Mouse (Mus musculus) forebrain, embryonic 15.5 days (tissue): ENCODE measurements at regions not wholly inside any gene's neighbourhood (a gene's known extent, or its start where the extent isn't known, plus 50 kb on each side); places are given as distances from the start of the nearest gene placed in this dataset.

Source experiments
- ATAC-seq: fragments of 200-750 bp; cut with Nextera tagmentation; replicated peaks from 2 replicates; pipeline ENCODE4 v1.8.0; 2017; ENCODE audit warnings: mild to moderate bottlenecking, moderate TSS enrichment, moderate library complexity
- H3K27ac ChIP-seq: fragments of 300-500 bp; sonication (generic); replicated peaks from 2 replicates; pipeline ENCODE4 v1.5.1; 2015; ENCODE audit warnings: mild to moderate bottlenecking, inconsistent platforms
- H3K27me3 ChIP-seq: fragments of 300-500 bp; sonication (generic); 2 replicates; pipeline ENCODE4 v1.6.1; 2015; ENCODE audit warnings: inconsistent platforms
- H3K36me3 ChIP-seq: fragments of 300-500 bp; sonication (generic); 2 replicates; pipeline ENCODE4 v1.6.1; 2015; ENCODE audit warnings: mild to moderate bottlenecking, inconsistent platforms
- H3K4me1 ChIP-seq: fragments of 300-500 bp; sonication (generic); 2 replicates; pipeline ENCODE4 v1.6.1; 2015; ENCODE audit warnings: inconsistent platforms
- H3K4me2 ChIP-seq: fragments of 300-500 bp; sonication (generic); replicated peaks from 2 replicates; pipeline ENCODE4 v1.6.1; 2015; ENCODE audit warnings: mild to moderate bottlenecking, inconsistent platforms
- H3K4me3 ChIP-seq: fragments of 300-500 bp; sonication (generic); 2 replicates; pipeline ENCODE4 v1.5.1; 2015; ENCODE audit warnings: mild to moderate bottlenecking, inconsistent platforms
- H3K9ac ChIP-seq: fragments of 300-500 bp; sonication (generic); replicated peaks from 2 replicates; pipeline ENCODE4 v1.6.1; 2015; ENCODE audit warnings: mild to moderate bottlenecking, inconsistent platforms
- H3K9me3 ChIP-seq: fragments of 300-500 bp; sonication (generic); 2 replicates; pipeline ENCODE4 v1.6.1; 2016; ENCODE audit warnings: inconsistent platforms
- WGBS: fragments of 180-500 bp; shearing (Covaris S2); methylation state at CpG from one replicate; pipeline ENCODE4 v1.1.7; 2015; ENCODE audit warnings: mixed read lengths; 5-methylcytosine and 5-hydroxymethylcytosine counted together

- H3K27ac ChIP-seq: no peak overlapping the region
- no peak overlapping the region for H3K4me2 ChIP-seq
- no peaks in the 10 kb centered on the region for H3K9me3 ChIP-seq
- no peak overlapping the region for H3K4me3 ChIP-seq
- no peak for ATAC-seq
- H3K36me3 ChIP-seq: no peaks in the 10 kb centered on the region
- no peaks in the 10 kb centered on the region for H3K27me3 ChIP-seq
- H3K4me1 ChIP-seq: no peaks in the 10 kb centered on the region
- no peak overlapping the region for H3K9ac ChIP-seq
- WGBS: 69% methylated on average over 3 of the region's 3 CpGs
Observed at GRCm38 (mm10) chr13:71365261-71365660, 523.6 kb upstream of the Adamts16 start.

DNA sequence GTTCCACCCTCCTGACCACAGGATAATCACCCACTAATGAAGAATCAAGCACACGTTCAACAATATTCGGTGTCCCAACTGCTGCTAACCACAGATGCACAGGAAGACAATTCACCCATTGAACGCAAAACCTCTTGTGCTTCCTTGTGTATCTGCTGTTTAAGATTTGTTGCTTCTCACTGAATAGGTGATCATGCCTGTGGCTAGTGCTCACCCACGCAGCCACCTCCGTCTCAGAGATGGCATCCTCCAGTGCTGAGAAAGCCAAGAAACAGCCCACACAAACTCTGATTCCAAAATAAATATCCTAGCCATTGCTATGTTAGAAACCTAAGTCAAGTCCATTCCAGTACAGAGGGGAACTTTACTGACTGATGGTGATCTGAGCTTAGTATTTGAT, 520.7 kb upstream of the Adamts16 start:
- WGBS: 81% methylated on average over 5 of the region's 5 CpGs
- H3K4me3 ChIP-seq: no peak overlapping the region
- ATAC-seq: no peak
- H3K9ac ChIP-seq: no peak overlapping the region
- no peaks in the 10 kb centered on the region for H3K36me3 ChIP-seq
- H3K27ac ChIP-seq: no peak overlapping the region
- H3K9me3 ChIP-seq: no peaks in the 10 kb centered on the region
- no peaks in the 10 kb centered on the region for H3K4me1 ChIP-seq
- H3K4me2 ChIP-seq: no peak overlapping the region
- H3K27me3 ChIP-seq: no peaks in the 10 kb centered on the region

GRCm38 (mm10) chr13:71359112-71359511, 517.5 kb upstream of the Adamts16 start:
- no peak overlapping the region for H3K4me2 ChIP-seq
- H3K4me1 ChIP-seq: no peaks in the 10 kb centered on the region
- H3K27ac ChIP-seq: no peak overlapping the region
- peaks cover 7% of the 10 kb centered on the region for H3K27me3 ChIP-seq
- no peak for ATAC-seq
- 93% methylated on average over 11 of the region's 11 CpGs for WGBS
- no peak overlapping the region for H3K4me3 ChIP-seq
- no peaks in the 10 kb centered on the region for H3K9me3 ChIP-seq
- no peak overlapping the region for H3K9ac ChIP-seq
- H3K36me3 ChIP-seq: no peaks in the 10 kb centered on the region

- ATAC-seq: no peak
- Histone ChIP-seq H3K9me3 (no peaks in the 10 kb centered on the region), H3K4me2 (no peak overlapping the region), H3K36me3 (no peaks in the 10 kb centered on the region), H3K27me3 (peaks cover 22% of the 10 kb centered on the region), H3K9ac (no peak overlapping the region), H3K4me3 (no peak overlapping the region), H3K4me1 (0 out of 2 replicates have a peak, but pooled peaks cover 5% of the 10 kb centered on the region), H3K27ac (no peak overlapping the region)
- WGBS: 19% methylated on average over 7 of the region's 7 CpGs
Observed at GRCm38 (mm10) chr13:71350787-71351186, 509.2 kb upstream of the Adamts16 start.

- Histone ChIP-seq H3K9me3 (no peaks in the 10 kb centered on the region), H3K4me2 (no peak overlapping the region), H3K27me3 (0 out of 2 replicates have a peak, but pooled peaks cover 3% of the 10 kb centered on the region), H3K4me1 (no peaks in the 10 kb centered on the region), H3K9ac (no peak overlapping the region), H3K27ac (no peak overlapping the region), H3K4me3 (no peak overlapping the region), H3K36me3 (no peaks in the 10 kb centered on the region)
- no peak for ATAC-seq
- 84% methylated on average over 1 of the region's 1 CpGs for WGBS
Observed at GRCm38 (mm10) chr13:71342921-71343320, 501.3 kb upstream of the Adamts16 start.

DNA sequence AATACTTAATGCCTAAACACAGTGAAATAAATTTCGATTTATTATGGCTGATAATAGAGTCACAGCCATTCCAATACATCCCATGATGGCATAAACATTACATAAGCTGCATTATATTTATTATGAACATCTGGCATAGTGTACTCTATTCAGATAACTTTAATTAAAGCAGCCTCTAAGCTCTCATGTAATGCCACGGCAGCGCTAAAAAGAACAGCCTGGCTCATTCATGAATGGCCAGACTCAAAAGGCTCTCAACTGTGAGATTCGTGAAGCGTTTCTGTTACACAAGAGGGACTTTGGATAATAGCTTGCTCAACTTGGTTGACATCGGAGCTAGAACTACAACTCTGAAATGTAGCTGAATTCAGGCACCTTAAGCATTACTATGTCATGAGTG, 497.1 kb upstream of the Adamts16 start:
- no peaks in the 10 kb centered on the region for H3K4me1 ChIP-seq
- 9% methylated on average over 6 of the region's 6 CpGs for WGBS
- no peaks in the 10 kb centered on the region for H3K9me3 ChIP-seq
- no peak overlapping the region for H3K4me3 ChIP-seq
- ATAC-seq: 0 out of 2 replicates have a peak, but pooled peaks have one; percentile 26
- no peaks in the 10 kb centered on the region for H3K36me3 ChIP-seq
- no peak overlapping the region for H3K9ac ChIP-seq
- no peak overlapping the region for H3K27ac ChIP-seq
- H3K27me3 ChIP-seq: 0 out of 2 replicates have a peak, but pooled peaks cover 5% of the 10 kb centered on the region
- H3K4me2 ChIP-seq: no peak overlapping the region

GRCm38 (mm10) chr13:71334925-71335324, 493.3 kb upstream of the Adamts16 start:
- Histone ChIP-seq H3K4me1 (no peaks in the 10 kb centered on the region), H3K27me3 (peaks cover 5% of the 10 kb centered on the region; the same call in 1 of the 2 replicates), H3K4me3 (no peak overlapping the region), H3K36me3 (no peaks in the 10 kb centered on the region), H3K27ac (no peak overlapping the region), H3K9ac (no peak overlapping the region), H3K9me3 (no peaks in the 10 kb centered on the region), H3K4me2 (no peak overlapping the region)
- 87% methylated on average over 4 of the region's 4 CpGs for WGBS
- ATAC-seq: no peak

GRCm38 (mm10) chr13:71333146-71333545, 491.5 kb upstream of the Adamts16 start:
- Histone ChIP-seq H3K36me3 (no peaks in the 10 kb centered on the region), H3K4me2 (no peak overlapping the region), H3K27me3 (peaks cover 10% of the 10 kb centered on the region; the same call in 1 of the 2 replicates), H3K9me3 (no peaks in the 10 kb centered on the region), H3K27ac (no peak overlapping the region), H3K4me3 (no peak overlapping the region), H3K9ac (no peak overlapping the region), H3K4me1 (no peaks in the 10 kb centered on the region)
- ATAC-seq: no peak
- WGBS: 97% methylated on average over 4 of the region's 4 CpGs

- H3K4me1 ChIP-seq: no peaks in the 10 kb centered on the region
- no peak overlapping the region for H3K27ac ChIP-seq
- H3K27me3 ChIP-seq: peaks cover 7% of the 10 kb centered on the region; the same call in 1 of the 2 replicates
- no peaks in the 10 kb centered on the region for H3K9me3 ChIP-seq
- no peak overlapping the region for H3K9ac ChIP-seq
- H3K4me3 ChIP-seq: no peak overlapping the region
- no peak overlapping the region for H3K4me2 ChIP-seq
- no peaks in the 10 kb centered on the region for H3K36me3 ChIP-seq
- no peak for ATAC-seq
- WGBS: 17% methylated on average over 6 of the region's 6 CpGs
Observed at GRCm38 (mm10) chr13:71330321-71330720, 488.7 kb upstream of the Adamts16 start.

DNA sequence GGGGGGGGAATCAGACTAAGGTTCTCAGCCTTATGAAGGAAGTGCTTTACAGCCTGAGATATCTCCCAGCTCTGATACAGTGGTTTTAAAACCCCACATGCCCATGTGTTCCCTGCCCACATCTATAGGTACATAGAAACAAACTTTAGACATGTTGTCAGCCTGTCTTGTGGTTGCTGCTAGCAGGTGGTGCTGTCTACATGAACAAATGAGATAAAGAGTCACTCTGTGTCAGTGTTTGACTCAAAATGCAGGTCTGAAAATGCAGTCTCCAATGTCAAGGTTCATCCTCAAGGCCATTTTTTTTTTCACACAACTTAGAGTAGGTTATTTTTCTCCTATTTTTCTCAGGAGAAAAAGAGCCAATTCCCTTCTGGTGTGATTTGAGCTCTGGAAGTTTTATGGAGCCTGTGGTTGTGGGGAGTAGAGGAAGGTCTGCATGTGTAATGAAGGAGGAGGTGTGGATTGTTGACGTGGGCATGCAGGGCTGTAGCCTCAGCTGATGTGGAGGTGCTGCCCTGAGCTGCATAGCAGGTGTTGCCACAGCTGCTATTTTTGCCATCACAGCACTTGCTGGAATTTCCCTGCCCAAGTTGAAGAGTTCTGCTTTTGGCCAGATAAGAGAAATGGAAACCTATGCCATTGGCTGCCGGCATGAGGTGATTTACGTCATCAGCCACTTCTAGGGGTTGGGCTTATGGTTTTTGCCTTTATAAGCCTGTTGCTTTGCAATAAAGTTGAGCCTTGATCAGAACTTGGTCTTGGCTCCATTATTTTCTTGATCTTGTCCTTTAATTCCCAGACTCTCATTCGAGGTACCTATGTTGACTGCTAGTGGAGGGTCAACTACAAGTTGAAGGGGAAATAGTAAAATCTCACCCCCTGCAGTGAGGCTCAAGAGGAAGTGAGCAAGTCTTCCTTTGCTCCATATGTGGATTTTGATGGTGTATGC, 486.5 kb upstream of the Adamts16 start:
- no peak overlapping the region for H3K9ac ChIP-seq
- H3K9me3 ChIP-seq: no peaks in the 10 kb centered on the region
- H3K4me1 ChIP-seq: no peaks in the 10 kb centered on the region
- H3K4me3 ChIP-seq: no peak overlapping the region
- H3K4me2 ChIP-seq: no peak overlapping the region
- H3K36me3 ChIP-seq: no peaks in the 10 kb centered on the region
- no peak for ATAC-seq
- peaks cover 7% of the 10 kb centered on the region; the same call in 1 of the 2 replicates for H3K27me3 ChIP-seq
- 90% methylated on average over 4 of the region's 4 CpGs for WGBS
- H3K27ac ChIP-seq: no peak overlapping the region

- Histone ChIP-seq H3K4me3 (no peak overlapping the region), H3K4me2 (no peak overlapping the region), H3K27me3 (no peaks in the 10 kb centered on the region), H3K9ac (no peak overlapping the region), H3K9me3 (no peaks in the 10 kb centered on the region), H3K36me3 (no peaks in the 10 kb centered on the region), H3K4me1 (no peaks in the 10 kb centered on the region), H3K27ac (no peak overlapping the region)
- ATAC-seq: no peak
- 89% methylated on average over 3 of the region's 3 CpGs for WGBS
Observed at GRCm38 (mm10) chr13:71320489-71320888, 478.9 kb upstream of the Adamts16 start.

DNA sequence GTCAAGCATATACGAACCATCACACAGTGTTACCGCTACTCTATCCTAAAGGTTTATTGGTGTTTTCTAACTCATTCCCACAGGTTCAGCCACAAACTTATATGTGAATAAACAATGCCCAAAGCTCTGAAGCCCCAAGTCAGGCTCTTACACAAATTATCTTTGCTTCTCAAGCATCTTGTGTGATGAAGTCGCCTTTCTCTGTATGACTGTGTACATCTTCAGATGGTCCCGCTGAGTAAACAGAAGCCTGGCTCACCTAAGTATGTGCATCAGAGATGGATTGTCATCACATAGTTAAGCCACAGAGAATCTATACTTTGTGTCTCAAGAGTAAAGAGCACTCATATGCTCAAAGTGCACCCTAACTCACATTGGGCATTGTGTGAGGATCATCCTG, 462.3 kb upstream of the Adamts16 start:
- H3K4me3 ChIP-seq: no peak overlapping the region
- no peak for ATAC-seq
- H3K4me2 ChIP-seq: no peak overlapping the region
- no peak overlapping the region for H3K9ac ChIP-seq
- 97% methylated on average over 4 of the region's 4 CpGs for WGBS
- no peaks in the 10 kb centered on the region for H3K36me3 ChIP-seq
- H3K27ac ChIP-seq: no peak overlapping the region
- no peaks in the 10 kb centered on the region for H3K4me1 ChIP-seq
- H3K27me3 ChIP-seq: no peaks in the 10 kb centered on the region
- H3K9me3 ChIP-seq: no peaks in the 10 kb centered on the region
